Mouse (Mus musculus) small intestine, adult 2 months (tissue): ENCODE measurements at regions not wholly inside any gene's neighbourhood (a gene's known extent, or its start where the extent isn't known, plus 50 kb on each side); places are given as distances from the start of the nearest gene placed in this dataset.

Experiments
- H3K27ac ChIP-seq: fragments of 200-500 bp; 2 replicates; pipeline ENCODE4 v1.5.1; 2012; ENCODE audit warnings: low read depth, low read length, control low read depth, inconsistent platforms; ENCODE audit not compliant: insufficient read depth
- H3K27me3 ChIP-seq: fragments of 200-500 bp; 2 replicates; pipeline ENCODE4 v1.6.1; 2012; ENCODE audit warnings: mild to moderate bottlenecking, moderate library complexity, low read length, inconsistent platforms; ENCODE audit not compliant: control insufficient read depth, insufficient read depth
- H3K36me3 ChIP-seq: fragments of 200-500 bp; 2 replicates; pipeline ENCODE4 v1.6.1; 2012; ENCODE audit warnings: mild to moderate bottlenecking, low read length, control low read depth, inconsistent platforms; ENCODE audit not compliant: control insufficient read depth, insufficient read depth
- H3K4me1 ChIP-seq: fragments of 200-500 bp; 2 replicates; pipeline ENCODE4 v1.6.1; 2012; ENCODE audit warnings: low read length, inconsistent platforms, mixed read lengths; ENCODE audit not compliant: control insufficient read depth, insufficient read depth, insufficient read length
- H3K4me3 ChIP-seq: fragments of 200-500 bp; 2 replicates; pipeline ENCODE4 v1.5.1; 2012; ENCODE audit warnings: low read depth, mild to moderate bottlenecking, control low read depth, inconsistent platforms, low read length, moderate library complexity
- CTCF ChIP-seq: fragments of 200-500 bp; IDR thresholded peaks from 2 replicates; pipeline ENCODE4 v1.5.1; 2012; ENCODE audit warnings: low read depth, mild to moderate bottlenecking, control low read depth, inconsistent platforms, low read length, moderate library complexity, mixed read lengths; ENCODE audit not compliant: insufficient replicate concordance, insufficient read length; ENCODE audit errors: extremely low read depth
- POLR2A ChIP-seq: fragments of 200-500 bp; IDR thresholded peaks from 2 replicates; pipeline ENCODE4 v1.6.1; 2012; ENCODE audit warnings: low read depth, mild to moderate bottlenecking, control low read depth, inconsistent platforms, low read length, moderate library complexity
- WGBS: fragments of 180-500 bp; shearing (Covaris S2); methylation state at CpG from one replicate; pipeline ENCODE4 v1.1.7; 2018; 5-methylcytosine and 5-hydroxymethylcytosine counted together

DNA sequence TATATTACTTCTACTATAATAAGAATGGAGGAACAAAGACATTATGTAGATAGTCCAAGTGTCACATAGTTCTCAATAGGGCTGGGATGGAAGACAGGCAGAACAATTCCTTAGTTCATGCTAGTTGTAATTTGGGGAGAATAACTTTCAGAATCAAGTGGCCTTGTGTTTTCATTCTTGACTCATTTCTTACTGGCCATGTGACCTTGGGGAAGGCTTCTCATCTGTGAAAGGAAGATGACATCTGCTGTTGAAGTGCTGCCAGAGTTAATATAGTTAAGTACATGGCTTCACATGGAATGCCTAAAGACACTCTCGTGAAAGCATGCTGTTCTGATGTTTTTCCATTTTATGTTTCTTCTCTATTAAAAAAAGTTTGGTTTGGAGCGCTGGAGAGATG lies 146.2 kb upstream of the Nr5a2 start:
- no peak overlapping the region for H3K27ac ChIP-seq

DNA sequence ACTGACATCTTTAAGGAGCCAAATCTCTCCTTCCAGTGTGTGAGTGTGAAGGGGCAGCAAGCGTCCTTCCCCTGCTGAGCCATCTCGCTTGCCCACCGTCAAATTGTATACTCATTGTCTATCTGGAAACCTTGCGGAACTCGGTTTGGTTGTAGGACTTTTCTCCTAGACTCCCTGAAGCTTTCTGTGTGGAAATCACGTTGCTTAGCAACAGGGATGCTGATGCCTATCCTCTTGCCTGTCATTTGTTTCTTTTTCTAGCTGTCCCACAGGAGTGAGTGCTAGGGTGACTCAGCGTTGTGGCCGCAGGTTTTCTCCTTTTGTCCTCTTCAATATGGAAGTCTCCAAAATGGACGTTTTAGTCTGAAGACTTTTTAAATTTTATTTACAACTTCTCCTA lies 131.5 kb upstream of the Nr5a2 start:
- Histone ChIP-seq H3K4me1 (no peaks in the 10 kb centered on the region), H3K27ac (no peak overlapping the region), H3K4me3 (no peak overlapping the region), H3K36me3 (no peaks in the 10 kb centered on the region), H3K27me3 (no peaks in the 10 kb centered on the region)
- WGBS = 47% methylated on average over 9 of the region's 9 CpGs
- TF ChIP-seq CTCF (no peak), POLR2A (no peak)

More for the DNA sequence above, 146.2 kb upstream of the Nr5a2 start:
- no peaks in the 10 kb centered on the region for H3K36me3 ChIP-seq
- TF ChIP-seq CTCF (no peak), POLR2A (no peak)
- H3K27me3 ChIP-seq = no peaks in the 10 kb centered on the region
- 88% methylated on average over 2 of the region's 2 CpGs for WGBS
- no peaks in the 10 kb centered on the region for H3K4me1 ChIP-seq
- no peak overlapping the region for H3K4me3 ChIP-seq

GRCm38 (mm10) chr1:137088148-137088547 lies 127.9 kb upstream of the Nr5a2 start:
- no peaks in the 10 kb centered on the region for H3K27me3 ChIP-seq
- 57% methylated on average over 10 of the region's 10 CpGs for WGBS
- H3K4me3 ChIP-seq = no peak overlapping the region
- no peak overlapping the region for H3K27ac ChIP-seq
- H3K36me3 ChIP-seq = no peaks in the 10 kb centered on the region
- TF ChIP-seq CTCF = no peak
- TF ChIP-seq POLR2A = no peak
- H3K4me1 ChIP-seq = no peaks in the 10 kb centered on the region

- Histone ChIP-seq H3K27me3 (no peaks in the 10 kb centered on the region), H3K4me1 (no peaks in the 10 kb centered on the region), H3K27ac (no peak overlapping the region), H3K36me3 (no peaks in the 10 kb centered on the region), H3K4me3 (no peak overlapping the region)
- 97% methylated on average over 3 of the region's 3 CpGs for WGBS
- no peak for TF ChIP-seq POLR2A
- no peak for TF ChIP-seq CTCF
Measured at GRCm38 (mm10) chr1:137086766-137087165, 126.5 kb upstream of the Nr5a2 start.

DNA sequence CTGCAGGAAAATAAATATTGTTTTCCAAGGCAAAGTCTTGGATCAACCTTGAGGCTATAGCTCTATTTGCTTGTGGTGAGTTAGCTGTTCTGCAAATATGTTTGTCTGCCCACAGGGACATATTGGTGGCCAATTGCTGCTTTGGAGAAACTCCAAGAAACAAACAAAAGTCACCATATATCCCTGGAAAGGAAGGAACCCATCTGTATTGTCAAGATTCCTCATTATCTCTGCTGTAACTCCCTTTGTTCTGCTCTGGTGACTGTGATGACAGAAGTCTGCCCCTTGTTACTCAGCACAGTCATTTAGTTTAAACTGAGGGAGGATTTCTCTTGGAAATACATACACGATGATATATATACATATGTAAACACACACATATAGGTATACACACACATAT lies 123.3 kb upstream of the Nr5a2 start:
- TF ChIP-seq POLR2A (no peak), CTCF (no peak)
- Histone ChIP-seq H3K27ac (no peak overlapping the region), H3K4me3 (no peak overlapping the region), H3K27me3 (no peaks in the 10 kb centered on the region), H3K4me1 (no peaks in the 10 kb centered on the region), H3K36me3 (no peaks in the 10 kb centered on the region)
- 43% methylated on average over 1 of the region's 1 CpGs for WGBS

DNA sequence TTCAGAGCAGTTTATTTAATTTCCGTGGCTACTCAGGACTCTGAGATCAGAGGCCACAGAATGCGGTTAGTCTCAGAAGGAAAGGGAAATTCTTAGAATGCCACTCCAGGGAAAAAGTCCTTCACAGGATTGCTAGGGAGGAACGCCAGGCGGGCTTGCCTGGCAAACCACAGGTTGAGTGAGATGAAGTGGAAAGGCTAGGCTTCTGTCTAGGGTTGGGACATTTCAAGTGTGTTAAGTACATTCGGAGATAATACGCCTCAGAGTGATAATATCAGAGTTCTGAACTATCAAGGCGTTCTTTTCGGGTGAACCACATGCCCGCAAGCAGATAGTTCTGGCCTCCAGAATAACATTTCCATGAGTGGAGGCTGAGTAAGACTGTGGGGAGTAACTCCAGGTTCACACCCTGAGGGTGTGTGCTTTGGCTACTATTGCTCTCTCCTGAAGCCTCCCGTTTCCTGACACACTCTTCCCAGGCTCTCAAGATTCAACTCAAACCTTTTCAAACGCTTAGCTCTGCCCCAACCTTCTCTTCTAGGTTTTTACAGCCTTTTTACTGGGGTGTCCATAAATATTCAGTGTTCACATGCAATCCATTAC lies 119.3 kb upstream of the Nr5a2 start:
- H3K4me3 ChIP-seq = no peak overlapping the region
- WGBS = 67% methylated on average over 11 of the region's 11 CpGs
- H3K4me1 ChIP-seq = no peaks in the 10 kb centered on the region
- H3K36me3 ChIP-seq = no peaks in the 10 kb centered on the region
- TF ChIP-seq POLR2A (no peak), CTCF (no peak)
- no peaks in the 10 kb centered on the region for H3K27me3 ChIP-seq
- H3K27ac ChIP-seq = no peak overlapping the region

- H3K27ac ChIP-seq = no peak overlapping the region
- WGBS = 44% methylated on average over 9 of the region's 9 CpGs
- no peaks in the 10 kb centered on the region for H3K36me3 ChIP-seq
- H3K27me3 ChIP-seq = no peaks in the 10 kb centered on the region
- no peak for TF ChIP-seq CTCF
- no peak for TF ChIP-seq POLR2A
- no peaks in the 10 kb centered on the region for H3K4me1 ChIP-seq
- H3K4me3 ChIP-seq = no peak overlapping the region
Measured at GRCm38 (mm10) chr1:137074787-137075186, 114.5 kb upstream of the Nr5a2 start.
